Mouse (Mus musculus): ENCODE measurements around the gene Dnajb3.

GRCm38 (mm10) chr1:88217576-88217975 lies 12.0 kb upstream of the Dnajb3 start:
- TF ChIP-seq POLR2A (IDR thresholded peaks at IDR 0.05; ENCODE audit: borderline replicate concordance, control insufficient read depth, low read depth, low read length) = no peak
- TF ChIP-seq CTCF (IDR thresholded peaks at IDR 0.05; ENCODE audit: control insufficient read depth, insufficient read depth, low read length) = no peak
